Mouse (Mus musculus): ENCODE data around the gene Zfp800. TPM values are rescaled to one million over a fixed set of nuclear protein-coding genes. Genes with fewer than 3 reads are reported as not detected.

Gene Zfp800
- polyA plus RNA-seq, 1 experiment from 2014 or later, result 12.7 TPM

GRCm38 (mm10) chr6:28367575-28367974 lies 30.2 kb downstream of the Zfp800 start:
- no peaks in the 10 kb centered on the region for H3K36me3 ChIP-seq (ENCODE audit: control insufficient read depth, insufficient read depth)
- H3K9me3 ChIP-seq (replicated peaks; ENCODE audit: control insufficient read depth, low read length), result no peaks in the 10 kb centered on the region
- no peak overlapping the region for H3K9ac ChIP-seq (ENCODE audit: low read length)
- no peak overlapping the region for H3K27ac ChIP-seq (ENCODE audit: low read length)
- ATAC-seq (replicated peaks; ENCODE audit: extremely low read depth, insufficient read depth, low FRiP score), result no peak
- 90% methylated on average over 9 of the region's 9 CpGs for WGBS
- no peak overlapping the region for H3K4me2 ChIP-seq (ENCODE audit: low read depth, low read length)
- H3K4me1 ChIP-seq (ENCODE audit: control insufficient read depth, insufficient read depth, low read length), result no peaks in the 10 kb centered on the region
- no peaks in the 10 kb centered on the region for H3K27me3 ChIP-seq (ENCODE audit: control insufficient read depth, insufficient read depth, low read length)
- no peak overlapping the region for H3K4me3 ChIP-seq (ENCODE audit: low read length)

DNA sequence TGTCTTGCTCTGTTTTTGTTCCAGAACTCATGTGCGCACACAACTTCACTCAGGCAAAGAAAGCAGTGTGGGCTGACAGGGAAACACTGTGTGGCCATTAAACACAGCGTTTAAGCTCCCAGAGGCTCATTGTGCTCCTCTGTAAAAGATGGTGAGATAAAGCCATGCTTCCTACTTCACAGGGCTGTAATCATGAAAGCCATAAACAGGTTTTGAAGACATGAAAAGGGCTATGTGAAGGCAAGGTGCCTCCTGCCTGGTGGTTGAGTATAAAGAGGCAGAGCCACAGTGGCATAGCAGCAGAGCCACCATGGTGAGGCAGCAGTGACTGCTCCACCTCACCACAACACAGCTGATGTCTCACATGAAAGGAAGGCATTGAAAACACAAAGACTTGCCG lies 46.7 kb downstream of the Zfp800 start:
- ATAC-seq (replicated peaks; ENCODE audit: extremely low read depth, insufficient read depth, low FRiP score), result no peak
- H3K9me3 ChIP-seq (replicated peaks; ENCODE audit: control insufficient read depth, low read length), result no peaks in the 10 kb centered on the region
- no peak overlapping the region for H3K4me2 ChIP-seq (ENCODE audit: low read depth, low read length)
- H3K4me3 ChIP-seq (ENCODE audit: low read length), result no peak overlapping the region
- H3K27me3 ChIP-seq (ENCODE audit: control insufficient read depth, insufficient read depth, low read length), result no peaks in the 10 kb centered on the region
- WGBS, result 72% methylated on average over 3 of the region's 3 CpGs
- no peaks in the 10 kb centered on the region for H3K36me3 ChIP-seq (ENCODE audit: control insufficient read depth, insufficient read depth)
- H3K4me1 ChIP-seq (ENCODE audit: control insufficient read depth, insufficient read depth, low read length), result no peaks in the 10 kb centered on the region
- no peak overlapping the region for H3K27ac ChIP-seq (ENCODE audit: low read length)
- no peak overlapping the region for H3K9ac ChIP-seq (ENCODE audit: low read length)

DNA sequence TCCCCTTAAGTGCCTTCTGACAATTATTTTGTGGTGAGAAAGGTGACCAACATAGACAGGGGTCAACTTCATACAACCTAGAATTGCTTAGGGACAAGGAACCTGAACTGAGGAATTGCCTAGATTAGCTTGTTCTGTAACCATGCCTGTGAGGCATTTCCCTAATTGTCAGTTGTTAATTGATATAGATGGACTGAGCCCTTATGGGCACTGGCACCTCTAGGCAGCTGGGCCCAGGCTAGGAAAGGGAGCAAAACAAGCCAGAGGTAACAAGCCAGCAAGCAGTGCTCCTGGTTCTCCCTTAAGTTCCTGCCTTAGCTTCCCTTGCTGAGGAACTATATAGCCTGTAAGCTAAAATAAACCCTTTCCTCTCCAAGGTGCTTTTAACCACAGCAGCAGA lies 52.1 kb downstream of the Zfp800 start:
- Histone ChIP-seq H3K4me3 (ENCODE audit: low read length) (no peak overlapping the region), H3K36me3 (ENCODE audit: control insufficient read depth, insufficient read depth) (no peaks in the 10 kb centered on the region), H3K27me3 (ENCODE audit: control insufficient read depth, insufficient read depth, low read length) (no peaks in the 10 kb centered on the region), H3K4me2 (ENCODE audit: low read depth, low read length) (no peak overlapping the region), H3K4me1 (ENCODE audit: control insufficient read depth, insufficient read depth, low read length) (no peaks in the 10 kb centered on the region), H3K9ac (ENCODE audit: low read length) (no peak overlapping the region), H3K9me3 (replicated peaks; ENCODE audit: control insufficient read depth, low read length) (no peaks in the 10 kb centered on the region), H3K27ac (ENCODE audit: low read length) (no peak overlapping the region)
- ATAC-seq (replicated peaks; ENCODE audit: extremely low read depth, insufficient read depth, low FRiP score), result no peak

GRCm38 (mm10) chr6:28345181-28345580 lies 52.6 kb downstream of the Zfp800 start:
- 46% methylated on average over 7 of the region's 7 CpGs for WGBS
- Histone ChIP-seq H3K27ac (ENCODE audit: low read length) (no peak overlapping the region), H3K9ac (ENCODE audit: low read length) (no peak overlapping the region), H3K9me3 (replicated peaks; ENCODE audit: control insufficient read depth, low read length) (no peaks in the 10 kb centered on the region), H3K4me3 (ENCODE audit: low read length) (no peak overlapping the region), H3K36me3 (ENCODE audit: control insufficient read depth, insufficient read depth) (no peaks in the 10 kb centered on the region), H3K4me2 (ENCODE audit: low read depth, low read length) (no peak overlapping the region), H3K27me3 (ENCODE audit: control insufficient read depth, insufficient read depth, low read length) (no peaks in the 10 kb centered on the region), H3K4me1 (ENCODE audit: control insufficient read depth, insufficient read depth, low read length) (no peaks in the 10 kb centered on the region)
- no peak for ATAC-seq (replicated peaks; ENCODE audit: extremely low read depth, insufficient read depth, low FRiP score)

GRCm38 (mm10) chr6:28342863-28343262 lies 54.9 kb downstream of the Zfp800 start:
- ATAC-seq (replicated peaks; ENCODE audit: extremely low read depth, insufficient read depth, low FRiP score), result no peak
- WGBS, result 64% methylated on average over 5 of the region's 5 CpGs
- H3K27ac ChIP-seq (ENCODE audit: low read length), result no peak overlapping the region
- no peaks in the 10 kb centered on the region for H3K9me3 ChIP-seq (replicated peaks; ENCODE audit: control insufficient read depth, low read length)
- H3K36me3 ChIP-seq (ENCODE audit: control insufficient read depth, insufficient read depth), result no peaks in the 10 kb centered on the region
- no peak overlapping the region for H3K4me3 ChIP-seq (ENCODE audit: low read length)
- H3K27me3 ChIP-seq (ENCODE audit: control insufficient read depth, insufficient read depth, low read length), result no peaks in the 10 kb centered on the region
- H3K4me1 ChIP-seq (ENCODE audit: control insufficient read depth, insufficient read depth, low read length), result no peaks in the 10 kb centered on the region
- H3K9ac ChIP-seq (ENCODE audit: low read length), result no peak overlapping the region
- no peak overlapping the region for H3K4me2 ChIP-seq (ENCODE audit: low read depth, low read length)

- no peaks in the 10 kb centered on the region for H3K4me1 ChIP-seq (ENCODE audit: control insufficient read depth, insufficient read depth, low read length)
- no peak overlapping the region for H3K4me3 ChIP-seq (ENCODE audit: low read length)
- H3K36me3 ChIP-seq (ENCODE audit: control insufficient read depth, insufficient read depth), result no peaks in the 10 kb centered on the region
- H3K27me3 ChIP-seq (ENCODE audit: control insufficient read depth, insufficient read depth, low read length), result no peaks in the 10 kb centered on the region
- no peaks in the 10 kb centered on the region for H3K9me3 ChIP-seq (replicated peaks; ENCODE audit: control insufficient read depth, low read length)
- no peak for ATAC-seq (replicated peaks; ENCODE audit: extremely low read depth, insufficient read depth, low FRiP score)
- WGBS, result 77% methylated on average over 4 of the region's 4 CpGs
- no peak overlapping the region for H3K27ac ChIP-seq (ENCODE audit: low read length)
- no peak overlapping the region for H3K4me2 ChIP-seq (ENCODE audit: low read depth, low read length)
- H3K9ac ChIP-seq (ENCODE audit: low read length), result no peak overlapping the region
Measured at GRCm38 (mm10) chr6:28341174-28341573, 56.6 kb downstream of the Zfp800 start.

DNA sequence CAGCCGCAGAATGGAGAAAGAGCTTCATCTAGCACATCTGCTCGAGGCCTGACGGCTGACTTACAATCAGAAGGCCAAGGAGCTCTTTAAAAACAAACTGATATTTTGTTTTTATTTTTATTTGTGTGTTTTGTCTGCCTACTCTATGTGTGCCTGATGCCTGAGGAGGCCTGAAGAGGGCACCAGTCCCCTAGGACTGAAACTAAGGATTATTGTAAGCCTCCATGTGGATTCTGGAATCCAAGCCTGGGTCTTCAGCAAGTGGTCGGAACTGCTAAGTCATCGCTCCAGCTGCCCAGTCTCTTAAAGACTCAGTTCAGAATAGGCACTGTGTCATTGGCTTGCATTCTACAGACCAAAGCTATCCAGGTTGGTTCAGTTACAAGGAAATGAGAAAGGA lies 58.4 kb downstream of the Zfp800 start:
- no peak overlapping the region for H3K27ac ChIP-seq (ENCODE audit: low read length)
- no peaks in the 10 kb centered on the region for H3K4me1 ChIP-seq (ENCODE audit: control insufficient read depth, insufficient read depth, low read length)
- H3K9ac ChIP-seq (ENCODE audit: low read length), result no peak overlapping the region
- WGBS, result 80% methylated on average over 5 of the region's 5 CpGs
- H3K4me3 ChIP-seq (ENCODE audit: low read length), result no peak overlapping the region
- ATAC-seq (replicated peaks; ENCODE audit: extremely low read depth, insufficient read depth, low FRiP score), result no peak
- H3K9me3 ChIP-seq (replicated peaks; ENCODE audit: control insufficient read depth, low read length), result no peaks in the 10 kb centered on the region
- H3K4me2 ChIP-seq (ENCODE audit: low read depth, low read length), result no peak overlapping the region
- H3K36me3 ChIP-seq (ENCODE audit: control insufficient read depth, insufficient read depth), result no peaks in the 10 kb centered on the region
- H3K27me3 ChIP-seq (ENCODE audit: control insufficient read depth, insufficient read depth, low read length), result no peaks in the 10 kb centered on the region

GRCm38 (mm10) chr6:28333696-28334095 lies 64.1 kb downstream of the Zfp800 start:
- H3K4me3 ChIP-seq (ENCODE audit: low read length), result no peak overlapping the region
- H3K36me3 ChIP-seq (ENCODE audit: control insufficient read depth, insufficient read depth), result no peaks in the 10 kb centered on the region
- H3K9me3 ChIP-seq (replicated peaks; ENCODE audit: control insufficient read depth, low read length), result no peaks in the 10 kb centered on the region
- no peak overlapping the region for H3K4me2 ChIP-seq (ENCODE audit: low read depth, low read length)
- no peak for ATAC-seq (replicated peaks; ENCODE audit: extremely low read depth, insufficient read depth, low FRiP score)
- WGBS, result 73% methylated on average over 5 of the region's 5 CpGs
- H3K27me3 ChIP-seq (ENCODE audit: control insufficient read depth, insufficient read depth, low read length), result no peaks in the 10 kb centered on the region
- H3K4me1 ChIP-seq (ENCODE audit: control insufficient read depth, insufficient read depth, low read length), result no peaks in the 10 kb centered on the region
- no peak overlapping the region for H3K9ac ChIP-seq (ENCODE audit: low read length)
- H3K27ac ChIP-seq (ENCODE audit: low read length), result no peak overlapping the region

- H3K27me3 ChIP-seq (ENCODE audit: control insufficient read depth, insufficient read depth, low read length), result no peaks in the 10 kb centered on the region
- H3K4me1 ChIP-seq (ENCODE audit: control insufficient read depth, insufficient read depth, low read length), result no peaks in the 10 kb centered on the region
- H3K4me3 ChIP-seq (ENCODE audit: low read length), result no peak overlapping the region
- no peak for ATAC-seq (replicated peaks; ENCODE audit: extremely low read depth, insufficient read depth, low FRiP score)
- H3K9ac ChIP-seq (ENCODE audit: low read length), result no peak overlapping the region
- H3K9me3 ChIP-seq (replicated peaks; ENCODE audit: control insufficient read depth, low read length), result no peaks in the 10 kb centered on the region
- no peak overlapping the region for H3K27ac ChIP-seq (ENCODE audit: low read length)
- H3K4me2 ChIP-seq (ENCODE audit: low read depth, low read length), result no peak overlapping the region
- 82% methylated on average over 3 of the region's 3 CpGs for WGBS
- no peaks in the 10 kb centered on the region for H3K36me3 ChIP-seq (ENCODE audit: control insufficient read depth, insufficient read depth)
Measured at GRCm38 (mm10) chr6:28332546-28332945, 65.3 kb downstream of the Zfp800 start.

DNA sequence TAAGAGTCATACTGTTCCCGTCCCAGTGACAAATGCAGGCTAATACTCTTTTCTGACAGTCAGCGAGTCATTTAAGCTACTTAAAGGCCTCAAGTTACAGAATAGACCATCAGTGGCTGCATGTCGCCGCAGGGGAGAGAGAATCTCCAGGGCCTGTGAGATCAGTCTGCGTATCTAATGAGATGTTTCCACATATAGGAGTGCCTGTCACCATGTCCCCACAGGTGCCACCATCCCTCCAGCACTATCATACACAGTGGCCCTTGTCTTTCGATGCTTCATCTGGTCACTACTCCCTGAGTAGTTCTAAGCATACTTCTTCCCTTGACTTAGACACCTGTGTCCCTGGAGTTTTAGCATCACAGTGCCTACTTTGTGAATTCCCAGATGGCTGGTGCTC lies 68.0 kb downstream of the Zfp800 start:
- no peaks in the 10 kb centered on the region for H3K9me3 ChIP-seq (replicated peaks; ENCODE audit: control insufficient read depth, low read length)
- H3K4me1 ChIP-seq (ENCODE audit: control insufficient read depth, insufficient read depth, low read length), result no peaks in the 10 kb centered on the region
- H3K4me2 ChIP-seq (ENCODE audit: low read depth, low read length), result no peak overlapping the region
- no peaks in the 10 kb centered on the region for H3K36me3 ChIP-seq (ENCODE audit: control insufficient read depth, insufficient read depth)
- 55% methylated on average over 6 of the region's 6 CpGs for WGBS
- H3K27ac ChIP-seq (ENCODE audit: low read length), result no peak overlapping the region
- H3K4me3 ChIP-seq (ENCODE audit: low read length), result no peak overlapping the region
- H3K9ac ChIP-seq (ENCODE audit: low read length), result no peak overlapping the region
- ATAC-seq (replicated peaks; ENCODE audit: extremely low read depth, insufficient read depth, low FRiP score), result no peak
- H3K27me3 ChIP-seq (ENCODE audit: control insufficient read depth, insufficient read depth, low read length), result no peaks in the 10 kb centered on the region

Measured in heart, embryonic 16.5 days (tissue).